Mouse (Mus musculus) spleen, adult 2 months (tissue): ENCODE measurements at regions not wholly inside any gene's neighbourhood (a gene's known extent, or its start where the extent isn't known, plus 50 kb on each side); places are given as distances from the start of the nearest gene placed in this dataset.
"Not testable (repeated sequence)": the region's sequence is repeated elsewhere in the genome, so short reads cannot be mapped to it uniquely, and the experiment has no call there.

Source experiments
- DNase-seq, 2 experiments: peaks; one replicate each; pipeline versions ENCODE4 v3.0.0 to v3.0.0-alpha.2; 2012 to 2021; ENCODE audit warnings: low spot score in 2 of 2, low read depth in 1 of 2
- H3K27ac ChIP-seq: fragments of 200-500 bp; 2 replicates; pipeline ENCODE4 v1.5.1; 2012; ENCODE audit warnings: low read length, inconsistent platforms; ENCODE audit not compliant: insufficient read depth
- H3K27me3 ChIP-seq: fragments of 200-500 bp; 2 replicates; pipeline ENCODE4 v1.6.1; 2012; ENCODE audit warnings: mild to moderate bottlenecking, moderate library complexity, low read length, inconsistent platforms; ENCODE audit not compliant: control insufficient read depth, insufficient read depth
- H3K36me3 ChIP-seq: fragments of 200-500 bp; 2 replicates; pipeline ENCODE4 v1.6.1; 2012; ENCODE audit warnings: mild to moderate bottlenecking, low read length, inconsistent platforms; ENCODE audit not compliant: control insufficient read depth, insufficient read depth
- H3K4me1 ChIP-seq: fragments of 200-500 bp; 2 replicates; pipeline ENCODE4 v1.6.1; 2011; ENCODE audit warnings: inconsistent platforms; ENCODE audit not compliant: control insufficient read depth, insufficient read depth, insufficient read length
- H3K4me3 ChIP-seq: fragments of 200-500 bp; 2 replicates; pipeline ENCODE4 v1.5.1; 2011; ENCODE audit warnings: mild to moderate bottlenecking, inconsistent platforms; ENCODE audit not compliant: insufficient read depth, insufficient read length; ENCODE audit errors: extremely low read depth
- CTCF ChIP-seq: fragments of 200-500 bp; IDR thresholded peaks from 2 replicates; pipeline ENCODE4 v1.5.1; 2011; ENCODE audit warnings: mild to moderate bottlenecking, inconsistent platforms; ENCODE audit not compliant: insufficient read depth, insufficient read length, insufficient replicate concordance; ENCODE audit errors: extremely low read depth
- POLR2A ChIP-seq: fragments of 200-500 bp; IDR thresholded peaks from 2 replicates; pipeline ENCODE4 v1.6.1; 2011; ENCODE audit warnings: low read depth, low read length, inconsistent platforms
- WGBS: fragments of 180-500 bp; shearing (Covaris S2); methylation state at CpG from one replicate; pipeline ENCODE4 v1.1.7; 2018; 5-methylcytosine and 5-hydroxymethylcytosine counted together

DNA sequence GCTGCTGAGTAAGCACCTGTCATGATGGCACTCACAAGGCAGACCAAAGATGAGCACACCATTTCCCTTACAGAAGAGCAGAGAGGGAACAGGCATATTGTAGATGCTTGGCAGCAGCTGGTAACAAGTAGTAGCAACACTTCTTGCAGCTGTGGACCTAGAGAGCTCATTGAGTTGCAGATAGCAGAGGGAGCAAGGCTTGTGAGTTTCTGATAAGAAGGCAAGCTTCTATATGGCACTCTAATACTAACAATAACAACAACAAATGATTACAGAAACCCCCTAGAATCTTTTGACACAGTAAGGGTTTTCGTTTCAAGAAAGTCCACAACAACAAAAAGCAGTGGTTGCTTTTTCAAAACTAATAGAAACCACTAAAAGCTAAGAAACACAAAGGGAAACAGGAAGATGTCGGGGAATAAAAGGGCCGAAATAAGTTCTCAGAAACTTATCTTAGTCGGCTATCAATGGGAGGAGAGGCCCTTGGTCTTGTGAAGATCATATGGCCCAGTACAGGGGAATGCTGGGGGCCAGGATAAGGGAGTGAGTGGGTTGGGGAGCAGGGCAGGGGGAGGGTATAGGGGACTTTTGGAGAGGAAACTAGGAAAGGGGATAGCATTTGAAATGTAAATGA is 248.5 kb upstream of the Tusc1 start:
- H3K36me3 ChIP-seq = no peaks in the 10 kb centered on the region
- no peak for DNase-seq
- no peak overlapping the region for H3K27ac ChIP-seq
- no peak for TF ChIP-seq POLR2A
- no peak for TF ChIP-seq CTCF
- WGBS = 44% methylated on average over 4 of the region's 4 CpGs
- no peaks in the 10 kb centered on the region for H3K4me1 ChIP-seq
- H3K4me3 ChIP-seq = no peak overlapping the region
- no peaks in the 10 kb centered on the region for H3K27me3 ChIP-seq

DNA sequence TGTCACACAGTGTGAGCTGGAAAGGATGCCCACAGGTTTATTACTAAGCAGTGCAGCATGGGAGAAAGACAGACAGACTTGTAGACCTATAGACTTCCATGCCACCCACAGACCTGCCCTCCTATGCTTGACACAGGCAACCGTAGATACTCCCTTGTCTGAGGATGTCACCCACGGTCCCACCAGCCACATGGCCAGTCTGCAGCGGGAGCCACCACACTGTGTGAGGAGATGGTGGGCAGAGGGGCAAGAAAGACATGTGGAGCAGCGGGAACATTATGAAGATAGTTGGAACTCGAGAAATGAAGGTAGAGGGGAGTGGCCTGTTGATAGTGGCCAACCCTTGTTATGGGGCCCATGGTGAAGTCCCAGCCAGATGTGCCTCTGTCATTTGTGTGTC is 244.0 kb upstream of the Tusc1 start:
- DNase-seq = no peak
- Histone ChIP-seq H3K4me3 (no peak overlapping the region), H3K4me1 (no peaks in the 10 kb centered on the region), H3K27me3 (no peaks in the 10 kb centered on the region), H3K36me3 (no peaks in the 10 kb centered on the region), H3K27ac (no peak overlapping the region)
- 87% methylated on average over 5 of the region's 5 CpGs for WGBS
- no peak for TF ChIP-seq POLR2A
- TF ChIP-seq CTCF = no peak

DNA sequence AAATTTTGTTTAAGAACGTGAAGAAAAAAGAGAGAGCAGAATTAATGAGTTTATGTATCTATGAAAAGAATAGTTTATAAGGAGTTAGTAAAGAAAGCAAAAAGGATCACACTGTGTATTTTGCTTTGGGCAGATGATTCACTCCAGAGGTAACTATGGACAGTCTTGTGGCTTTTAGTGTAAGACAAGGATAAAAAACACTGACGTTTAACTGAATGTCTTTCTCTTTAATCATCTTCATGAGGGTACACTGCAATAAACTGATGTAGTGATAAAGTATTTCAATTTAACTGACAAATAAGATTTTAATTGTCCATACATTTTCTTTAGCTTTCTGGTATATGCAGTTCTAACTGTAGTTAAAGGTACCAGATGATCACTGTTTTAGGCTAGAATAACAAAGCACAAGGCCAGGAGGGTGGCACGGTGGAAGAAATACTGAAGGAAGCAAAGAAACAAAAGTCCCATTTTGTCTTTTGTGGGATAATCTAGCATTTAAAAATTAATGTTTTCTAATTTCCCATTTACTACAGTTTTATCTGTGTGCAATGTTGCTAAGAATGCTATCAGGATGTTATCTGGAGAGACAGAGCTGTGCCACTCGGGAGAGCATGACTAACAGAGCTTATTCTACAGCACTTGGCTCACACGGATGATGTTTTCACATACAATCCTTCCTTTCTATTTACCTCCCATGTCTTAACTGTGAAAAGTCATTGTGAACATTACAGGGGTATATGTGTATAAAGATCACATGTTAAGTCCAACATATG is 232.4 kb upstream of the Tusc1 start:
- WGBS = 72% methylated on average over 5 of the region's 5 CpGs
- no peaks in the 10 kb centered on the region for H3K36me3 ChIP-seq
- H3K27ac ChIP-seq = no peak overlapping the region
- TF ChIP-seq CTCF (no peak), POLR2A (no peak)
- no peaks in the 10 kb centered on the region for H3K4me1 ChIP-seq
- no peaks in the 10 kb centered on the region for H3K27me3 ChIP-seq
- DNase-seq = no peak
- no peak overlapping the region for H3K4me3 ChIP-seq

DNA sequence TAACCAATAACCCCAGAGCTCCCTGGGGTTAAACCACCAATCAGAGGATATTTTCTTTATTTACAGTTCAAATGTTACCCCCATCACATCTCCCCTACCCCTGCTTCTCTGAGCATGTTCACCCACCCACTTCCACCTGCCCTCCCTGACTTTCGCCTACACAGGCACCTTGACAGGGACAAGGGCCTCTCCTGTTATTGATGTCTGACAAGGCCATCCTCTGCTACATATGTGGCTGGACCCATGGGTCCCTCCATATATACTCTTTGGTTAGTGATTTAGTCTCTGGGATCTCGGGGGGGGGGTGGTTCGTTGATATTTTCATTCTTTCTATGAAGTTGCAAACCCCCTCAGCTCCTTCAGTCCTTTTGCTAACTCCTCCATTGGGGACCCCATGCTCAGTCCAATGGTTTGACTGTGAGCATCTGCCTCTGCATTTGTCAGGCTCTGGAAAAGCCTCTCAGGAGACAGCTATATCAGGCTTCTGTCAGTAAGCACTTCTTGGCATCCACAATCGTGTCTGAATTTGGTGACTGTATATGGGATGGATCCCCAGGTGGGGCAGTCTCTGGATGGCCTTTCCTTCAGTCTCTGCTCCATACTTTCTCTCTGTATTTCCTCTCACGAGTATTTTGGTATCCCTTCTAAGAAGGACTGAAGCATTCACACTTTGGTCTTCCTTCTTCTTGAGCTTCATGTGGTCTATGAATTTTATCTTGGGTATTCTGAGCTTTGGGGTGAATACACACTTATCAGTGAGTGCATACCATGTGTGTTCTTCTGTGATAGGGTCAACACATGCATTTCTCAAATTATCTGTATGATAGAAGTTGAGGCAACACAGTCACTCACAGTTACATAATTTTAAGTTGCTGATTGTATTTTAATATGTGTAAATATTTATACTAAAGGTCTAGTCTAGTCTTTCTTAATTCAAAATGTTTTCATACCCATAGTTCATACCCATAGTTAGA is 220.8 kb upstream of the Tusc1 start:
- TF ChIP-seq CTCF (no peak), POLR2A (no peak)
- 87% methylated on average over 5 of the region's 5 CpGs for WGBS
- Histone ChIP-seq H3K36me3 (no peaks in the 10 kb centered on the region), H3K4me1 (no peaks in the 10 kb centered on the region), H3K27me3 (no peaks in the 10 kb centered on the region), H3K27ac (no peak overlapping the region), H3K4me3 (no peak overlapping the region)
- no peak for DNase-seq

DNA sequence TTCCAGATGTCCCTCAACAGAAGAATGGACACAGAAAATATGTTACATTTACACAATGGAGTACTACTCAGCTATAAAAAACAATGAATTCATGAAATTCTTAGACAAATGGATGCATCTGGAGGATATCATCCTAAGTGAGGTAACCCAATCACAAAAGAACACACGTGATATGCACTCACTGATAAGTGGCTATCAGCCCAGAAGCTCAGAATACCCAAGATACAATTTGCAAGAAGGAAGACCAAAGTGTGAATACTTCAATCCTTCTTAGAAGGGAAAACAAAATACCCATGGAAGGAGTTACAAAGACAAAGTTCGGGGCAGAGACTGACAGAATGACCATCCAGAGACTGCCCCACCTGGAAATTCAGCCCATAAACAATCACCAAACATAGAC is 219.9 kb upstream of the Tusc1 start:
- 80% methylated on average over 2 of the region's 2 CpGs for WGBS
- not testable (repeated sequence) for H3K36me3 ChIP-seq, DNase-seq, H3K4me3 ChIP-seq, H3K4me1 ChIP-seq, H3K27ac ChIP-seq, H3K27me3 ChIP-seq

DNA sequence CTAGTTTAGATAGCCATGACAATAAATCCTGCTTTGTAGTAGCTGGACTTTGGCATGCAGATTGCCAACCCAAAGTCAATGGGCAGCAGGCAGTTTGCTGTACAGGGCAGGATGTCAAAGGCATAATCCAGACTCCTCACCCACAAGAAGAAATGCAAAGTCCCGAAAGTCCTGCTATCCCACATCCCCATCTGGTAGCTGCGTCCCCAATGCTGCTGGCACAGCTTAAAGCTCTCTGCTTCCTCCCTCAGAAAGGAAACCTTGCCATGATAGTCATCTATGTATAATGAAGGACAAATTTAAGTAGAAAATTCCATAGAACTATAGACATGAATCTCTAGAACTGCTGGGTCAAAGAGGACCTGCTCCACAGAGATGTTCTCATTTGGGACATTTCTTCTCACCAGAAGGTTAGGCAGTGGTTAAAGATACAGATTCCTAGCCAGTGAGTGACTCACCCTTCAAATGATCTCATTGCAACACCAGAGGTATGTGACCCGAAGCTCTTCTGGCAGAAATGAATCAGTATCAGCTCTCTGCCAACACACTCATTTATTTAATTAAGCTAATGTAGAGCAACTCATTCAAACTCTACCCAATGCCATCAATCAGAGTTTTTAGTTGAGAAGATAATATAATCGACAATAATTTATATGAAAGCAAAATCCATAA is 217.3 kb upstream of the Tusc1 start:
- Histone ChIP-seq H3K4me1 (no peaks in the 10 kb centered on the region), H3K36me3 (no peaks in the 10 kb centered on the region), H3K4me3 (no peak overlapping the region), H3K27me3 (no peaks in the 10 kb centered on the region), H3K27ac (no peak overlapping the region)
- no peak for TF ChIP-seq POLR2A
- no peak for TF ChIP-seq CTCF
- 84% methylated on average over 4 of the region's 4 CpGs for WGBS
- DNase-seq = no peak
